Mouse (Mus musculus): ENCODE results near the gene Ing2. TPM values are rescaled to one million over a fixed set of nuclear protein-coding genes. Genes with fewer than 3 reads are reported as not detected.

Gene Ing2
- polyA plus RNA-seq (2014; fragmentation: Nextera tagmentation; extraction: Ambion mirVana), result 6.8 and 10.4 TPM in 2 replicates

DNA sequence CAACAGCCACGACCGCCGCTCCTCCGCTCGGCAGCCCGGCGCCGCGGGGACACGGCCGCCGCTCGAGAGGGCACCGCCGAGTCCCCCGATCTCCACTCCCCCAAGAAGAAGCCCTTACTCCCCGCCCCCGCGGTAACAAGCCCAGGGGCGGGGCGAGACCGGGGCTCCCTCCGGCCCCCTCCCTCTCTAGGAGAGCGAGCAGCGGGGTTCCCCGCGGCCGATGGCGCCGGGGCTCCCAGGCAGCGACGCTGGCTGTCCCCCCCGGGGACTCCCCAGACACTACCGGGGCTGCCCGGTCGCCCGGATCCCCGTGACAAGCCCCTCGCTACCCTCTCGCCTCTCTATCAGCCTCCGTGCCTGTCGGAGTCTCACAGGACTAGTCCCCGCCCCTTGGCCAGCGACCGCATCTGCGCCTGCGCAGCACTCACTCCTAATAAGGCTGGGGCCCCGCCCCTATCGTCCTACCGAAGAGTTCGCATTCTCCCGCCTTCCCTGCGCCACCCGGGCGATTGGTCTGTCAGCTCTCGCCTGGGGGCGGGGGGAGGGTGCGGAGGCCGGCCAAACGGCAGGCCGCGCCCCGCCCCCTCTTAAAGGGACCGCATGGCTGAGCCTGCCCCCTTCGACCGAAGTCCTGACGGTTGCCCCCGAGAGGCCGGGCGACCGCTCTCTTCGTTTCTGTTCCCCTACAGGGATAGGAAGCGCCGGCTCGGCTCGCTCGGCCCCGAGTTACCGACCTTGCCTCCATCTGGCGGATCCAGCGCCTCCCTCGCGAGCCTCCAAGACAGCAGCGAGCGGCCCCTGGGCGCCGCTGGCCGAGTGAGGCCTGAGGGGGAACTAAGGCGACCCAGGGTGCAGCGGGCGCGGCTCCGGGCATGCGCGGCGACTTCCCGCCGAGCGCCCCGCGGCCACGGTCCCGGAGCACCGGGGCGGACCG lies at the start of gene Ing2:
Gene Ing2, minus strand, starts transcription at position 780 of the 934 bp plus-strand sequence.
- Histone ChIP-seq H3K36me3 (ENCODE audit: control insufficient read depth, insufficient read depth, low read length) (no peaks in the 10 kb centered on the region), H3K4me2 (peak within 1 kb of the TSS; percentile 72), H3K9ac (ENCODE audit: low read depth, low read length) (peak within 1 kb of the TSS; percentile 93), H3K27ac (ENCODE audit: low read depth, low read length) (peak within 1 kb of the TSS; percentile 97), H3K9me3 (replicated peaks; ENCODE audit: control insufficient read depth, low read length) (no peaks in the 10 kb centered on the region), H3K4me1 (ENCODE audit: control insufficient read depth, insufficient read depth, low read length) (peaks cover 4% of the 10 kb centered on the region; the same call in 1 of the 2 replicates), H3K4me3 (ENCODE audit: low read depth, low read length) (peak within 1 kb of the TSS; percentile 96), H3K27me3 (ENCODE audit: control insufficient read depth, insufficient read depth, low read length) (no peaks in the 10 kb centered on the region)
- ATAC-seq (replicated peaks; ENCODE audit: insufficient number of reproducible peaks, low FRiP score, low TSS enrichment), result peak; percentile 89
- 1% methylated on average over 100 of the region's 106 CpGs for WGBS (ENCODE audit: insufficient replicate concordance)

DNA sequence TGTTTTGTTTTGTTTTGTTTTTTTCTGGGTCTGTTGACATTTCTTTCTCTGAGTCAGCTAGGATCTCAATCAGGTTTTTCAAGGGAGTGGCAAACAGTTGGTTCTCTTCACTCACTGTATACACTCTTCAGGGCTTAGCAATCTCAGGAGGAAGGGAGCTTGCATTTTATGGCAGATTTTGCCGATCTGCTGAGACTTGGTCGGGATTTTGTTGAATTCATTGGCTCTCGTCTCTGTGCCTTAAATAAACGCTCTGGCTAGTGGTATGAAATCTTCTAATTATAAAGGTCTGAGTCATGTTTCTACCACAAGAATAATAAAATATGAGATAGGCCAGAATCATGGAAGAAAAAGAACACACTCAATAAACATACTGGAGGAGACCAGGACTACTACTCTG lies 46.3 kb upstream of the Ing2 start:
- no peak overlapping the region for H3K9ac ChIP-seq (ENCODE audit: low read depth, low read length)
- no peaks in the 10 kb centered on the region for H3K9me3 ChIP-seq (replicated peaks; ENCODE audit: control insufficient read depth, low read length)
- no peak overlapping the region for H3K27ac ChIP-seq (ENCODE audit: low read depth, low read length)
- no peak for ATAC-seq (replicated peaks; ENCODE audit: insufficient number of reproducible peaks, low FRiP score, low TSS enrichment)
- no peak overlapping the region for H3K4me2 ChIP-seq
- no peaks in the 10 kb centered on the region for H3K27me3 ChIP-seq (ENCODE audit: control insufficient read depth, insufficient read depth, low read length)
- 65% methylated on average over 4 of the region's 4 CpGs for WGBS (ENCODE audit: insufficient replicate concordance)
- H3K36me3 ChIP-seq (ENCODE audit: control insufficient read depth, insufficient read depth, low read length), result no peaks in the 10 kb centered on the region
- H3K4me1 ChIP-seq (ENCODE audit: control insufficient read depth, insufficient read depth, low read length), result no peaks in the 10 kb centered on the region
- H3K4me3 ChIP-seq (ENCODE audit: low read depth, low read length), result no peak overlapping the region

DNA sequence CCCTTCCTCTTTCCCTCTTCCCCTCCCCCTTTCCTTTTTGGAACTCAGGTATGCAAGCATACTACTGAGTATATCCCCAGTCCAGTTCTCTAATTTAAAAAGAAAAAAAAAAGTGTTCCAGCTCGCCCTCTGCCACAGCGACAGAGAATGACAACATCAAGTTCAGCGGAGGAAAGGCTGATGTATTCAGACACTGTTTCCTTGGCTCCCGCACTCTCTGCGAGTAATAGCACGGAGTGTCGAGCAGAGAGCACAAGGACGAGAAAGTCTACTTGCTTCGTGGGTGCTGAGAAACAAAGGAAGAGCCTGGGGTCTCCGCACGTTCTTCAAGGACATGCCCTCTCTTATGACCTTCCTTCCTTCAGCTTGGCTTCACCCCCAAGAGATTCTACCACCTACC lies 43.3 kb upstream of the Ing2 start:
- no peak overlapping the region for H3K4me3 ChIP-seq (ENCODE audit: low read depth, low read length)
- no peaks in the 10 kb centered on the region for H3K27me3 ChIP-seq (ENCODE audit: control insufficient read depth, insufficient read depth, low read length)
- 0 out of 2 replicates have a peak overlapping the region, but pooled peaks have one; percentile 4 for H3K9ac ChIP-seq (ENCODE audit: low read depth, low read length)
- ATAC-seq (replicated peaks; ENCODE audit: insufficient number of reproducible peaks, low FRiP score, low TSS enrichment), result no peak
- no peak overlapping the region for H3K27ac ChIP-seq (ENCODE audit: low read depth, low read length)
- H3K4me2 ChIP-seq, result peak overlapping the region; percentile 25
- 10% methylated on average over 11 of the region's 11 CpGs for whole genome bisulfite sequencing (ENCODE audit: insufficient replicate concordance)
- H3K4me1 ChIP-seq (ENCODE audit: control insufficient read depth, insufficient read depth, low read length), result peaks cover 3% of the 10 kb centered on the region; the same call in 1 of the 2 replicates
- no peaks in the 10 kb centered on the region for H3K36me3 ChIP-seq (ENCODE audit: control insufficient read depth, insufficient read depth, low read length)
- no peaks in the 10 kb centered on the region for H3K9me3 ChIP-seq (replicated peaks; ENCODE audit: control insufficient read depth, low read length)

DNA sequence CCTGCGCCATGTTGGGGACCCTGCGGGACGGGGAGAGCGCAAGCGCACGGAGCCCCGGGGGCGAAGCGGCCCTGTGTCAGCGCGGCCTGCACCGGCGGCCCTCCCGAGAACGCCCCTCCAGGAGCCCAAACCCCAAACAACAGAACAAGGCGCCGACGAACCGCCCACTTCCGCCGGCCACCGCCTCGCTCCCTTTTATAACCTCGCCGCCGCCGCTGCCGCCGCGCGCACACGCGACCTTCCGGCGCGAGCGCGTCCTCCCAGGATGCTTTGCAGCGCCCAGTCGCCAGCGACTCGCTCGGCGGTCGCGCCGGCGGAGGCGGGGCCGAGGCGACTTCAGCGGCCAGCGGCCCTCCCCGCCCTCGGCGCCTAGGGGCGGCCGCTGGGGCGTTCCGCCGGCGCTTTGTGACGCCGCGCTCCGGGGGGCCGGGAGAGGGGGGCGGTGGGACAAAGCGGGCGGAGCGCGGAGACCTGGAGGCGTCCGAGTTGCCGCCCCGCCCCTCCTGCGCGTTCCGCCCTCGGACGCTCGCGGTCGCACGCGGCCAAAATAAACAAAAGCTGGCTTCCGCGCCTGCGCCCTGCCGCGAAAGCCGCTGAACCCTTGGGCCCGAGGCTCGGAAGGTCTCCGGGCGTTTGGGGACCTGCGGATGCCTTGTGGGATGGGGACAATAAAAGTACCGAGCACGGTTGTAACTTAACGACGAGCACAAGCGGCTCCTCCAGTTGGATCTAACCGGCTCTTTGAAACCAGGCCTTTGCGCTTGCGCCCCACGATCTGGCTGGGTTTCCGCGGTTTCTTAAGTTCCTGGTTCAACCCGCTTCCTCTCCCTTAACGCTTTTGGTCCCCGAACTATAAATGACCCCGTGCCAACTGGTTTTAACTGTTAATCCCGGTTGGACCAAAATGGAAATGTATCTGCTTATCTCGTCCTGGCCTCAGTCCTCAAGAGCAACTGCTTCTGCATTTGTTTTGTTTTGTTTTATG lies 38.7 kb upstream of the Ing2 start, which contains the start of gene Cdkn2aip:
Gene Cdkn2aip, minus strand, starts transcription at position 172 of the 985 bp plus-strand sequence.
- WGBS (ENCODE audit: insufficient replicate concordance), result 2% methylated on average over 69 of the region's 114 CpGs
- Histone ChIP-seq H3K9ac (ENCODE audit: low read depth, low read length) (peak within 1 kb of the TSS; percentile 85), H3K9me3 (replicated peaks; ENCODE audit: control insufficient read depth, low read length) (no peaks in the 10 kb centered on the region), H3K4me2 (peak within 1 kb of the TSS; percentile 77), H3K4me3 (ENCODE audit: low read depth, low read length) (peak within 1 kb of the TSS; percentile 85), H3K36me3 (ENCODE audit: control insufficient read depth, insufficient read depth, low read length) (peaks cover 9% of the 10 kb centered on the region; the same call in 1 of the 2 replicates), H3K27ac (ENCODE audit: low read depth, low read length) (peak within 1 kb of the TSS; percentile 95), H3K4me1 (ENCODE audit: control insufficient read depth, insufficient read depth, low read length) (peaks cover 5% of the 10 kb centered on the region; the same call in 1 of the 2 replicates), H3K27me3 (ENCODE audit: control insufficient read depth, insufficient read depth, low read length) (no peaks in the 10 kb centered on the region)
- ATAC-seq (replicated peaks; ENCODE audit: insufficient number of reproducible peaks, low FRiP score, low TSS enrichment), result peak; percentile 97

DNA sequence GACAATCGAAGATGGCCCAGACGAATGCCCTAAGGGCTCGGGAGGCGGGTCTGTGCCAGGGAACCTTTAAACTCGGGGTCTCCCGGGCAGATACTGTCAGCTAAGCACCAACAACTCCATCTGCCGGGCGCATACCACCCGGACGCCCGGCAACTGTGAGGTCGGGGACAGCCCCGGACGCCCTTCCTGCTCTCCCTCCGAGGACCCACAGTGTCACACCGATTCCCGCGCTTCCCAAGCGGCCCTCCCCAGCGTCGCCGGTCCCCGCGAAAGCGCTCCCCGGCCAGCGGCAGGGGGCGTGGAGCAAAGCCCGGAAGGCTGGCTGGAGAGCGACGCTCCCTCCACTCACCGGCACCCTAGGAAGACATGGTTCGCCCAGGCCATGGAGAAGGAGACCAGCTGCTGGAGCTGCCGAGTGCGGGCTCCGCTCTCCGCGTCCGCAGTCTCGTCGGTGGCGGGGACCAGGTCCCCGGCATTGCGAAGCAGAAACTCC lies 37.9 kb upstream of the Ing2 start:
- Histone ChIP-seq H3K27ac (ENCODE audit: low read depth, low read length) (peak overlapping the region; percentile 95), H3K9me3 (replicated peaks; ENCODE audit: control insufficient read depth, low read length) (no peaks in the 10 kb centered on the region), H3K4me3 (ENCODE audit: low read depth, low read length) (peak overlapping the region; percentile 85), H3K36me3 (ENCODE audit: control insufficient read depth, insufficient read depth, low read length) (peaks cover 9% of the 10 kb centered on the region; the same call in 1 of the 2 replicates), H3K9ac (ENCODE audit: low read depth, low read length) (peak overlapping the region; percentile 77), H3K27me3 (ENCODE audit: control insufficient read depth, insufficient read depth, low read length) (no peaks in the 10 kb centered on the region), H3K4me2 (peak overlapping the region; percentile 77), H3K4me1 (ENCODE audit: control insufficient read depth, insufficient read depth, low read length) (peaks cover 5% of the 10 kb centered on the region; the same call in 1 of the 2 replicates)
- ATAC-seq (replicated peaks; ENCODE audit: insufficient number of reproducible peaks, low FRiP score, low TSS enrichment), result peak; percentile 32
- WGBS (ENCODE audit: insufficient replicate concordance), result 0% methylated on average over 34 of the region's 44 CpGs

DNA sequence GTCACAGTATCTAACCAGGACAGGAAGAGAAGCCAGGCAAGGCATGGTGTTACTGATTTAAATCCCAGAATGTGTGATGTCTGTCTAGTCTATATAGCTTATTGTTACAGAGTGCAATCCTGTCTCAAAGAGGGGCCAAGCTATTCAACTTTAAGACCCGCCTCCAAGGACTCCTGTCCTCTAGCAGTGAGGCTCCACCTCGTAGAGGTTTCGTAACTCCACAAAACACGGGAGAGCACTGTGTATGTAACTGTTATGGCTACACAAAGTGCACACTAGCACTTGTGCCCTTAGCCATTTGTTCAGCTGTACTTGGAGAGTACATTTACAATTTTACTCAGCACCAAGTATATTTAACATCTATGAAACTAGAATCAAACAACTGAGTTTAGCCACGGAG lies 32.8 kb upstream of the Ing2 start:
- Histone ChIP-seq H3K4me2 (no peak overlapping the region), H3K27ac (ENCODE audit: low read depth, low read length) (no peak overlapping the region), H3K4me3 (ENCODE audit: low read depth, low read length) (no peak overlapping the region), H3K9ac (ENCODE audit: low read depth, low read length) (no peak overlapping the region), H3K9me3 (replicated peaks; ENCODE audit: control insufficient read depth, low read length) (no peaks in the 10 kb centered on the region), H3K27me3 (ENCODE audit: control insufficient read depth, insufficient read depth, low read length) (no peaks in the 10 kb centered on the region), H3K36me3 (ENCODE audit: control insufficient read depth, insufficient read depth, low read length) (peaks cover 9% of the 10 kb centered on the region; the same call in 1 of the 2 replicates), H3K4me1 (ENCODE audit: control insufficient read depth, insufficient read depth, low read length) (0 out of 2 replicates have a peak, but pooled peaks cover 2% of the 10 kb centered on the region)
- WGBS (ENCODE audit: insufficient replicate concordance), result 88% methylated on average over 5 of the region's 5 CpGs
- ATAC-seq (replicated peaks; ENCODE audit: insufficient number of reproducible peaks, low FRiP score, low TSS enrichment), result no peak

DNA sequence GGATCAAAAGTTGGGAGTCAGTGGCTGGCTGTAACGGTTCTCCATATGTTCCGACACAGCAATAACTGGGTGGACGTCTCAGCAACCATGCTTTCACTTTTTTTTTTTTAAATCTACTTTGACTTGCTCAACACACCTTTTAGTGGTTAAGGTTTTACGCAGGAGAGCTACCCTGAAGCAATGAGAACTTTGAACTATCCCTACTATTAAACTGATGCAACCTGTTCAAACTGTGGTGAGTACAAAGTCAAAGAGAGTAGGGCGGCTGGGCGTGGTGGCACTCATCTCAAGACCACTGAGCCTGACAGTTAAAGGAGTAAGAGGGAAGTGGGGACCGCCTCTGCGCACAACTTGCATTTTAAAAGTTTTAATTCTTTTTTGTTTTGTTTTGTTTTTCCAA lies 31.4 kb upstream of the Ing2 start:
- no peaks in the 10 kb centered on the region for H3K9me3 ChIP-seq (replicated peaks; ENCODE audit: control insufficient read depth, low read length)
- no peaks in the 10 kb centered on the region for H3K4me1 ChIP-seq (ENCODE audit: control insufficient read depth, insufficient read depth, low read length)
- no peak overlapping the region for H3K9ac ChIP-seq (ENCODE audit: low read depth, low read length)
- 94% methylated on average over 8 of the region's 8 CpGs for WGBS (ENCODE audit: insufficient replicate concordance)
- H3K4me2 ChIP-seq, result no peak overlapping the region
- no peaks in the 10 kb centered on the region for H3K27me3 ChIP-seq (ENCODE audit: control insufficient read depth, insufficient read depth, low read length)
- ATAC-seq (replicated peaks; ENCODE audit: insufficient number of reproducible peaks, low FRiP score, low TSS enrichment), result no peak
- no peak overlapping the region for H3K27ac ChIP-seq (ENCODE audit: low read depth, low read length)
- peaks cover 6% of the 10 kb centered on the region; the same call in 1 of the 2 replicates for H3K36me3 ChIP-seq (ENCODE audit: control insufficient read depth, insufficient read depth, low read length)
- no peak overlapping the region for H3K4me3 ChIP-seq (ENCODE audit: low read depth, low read length)

DNA sequence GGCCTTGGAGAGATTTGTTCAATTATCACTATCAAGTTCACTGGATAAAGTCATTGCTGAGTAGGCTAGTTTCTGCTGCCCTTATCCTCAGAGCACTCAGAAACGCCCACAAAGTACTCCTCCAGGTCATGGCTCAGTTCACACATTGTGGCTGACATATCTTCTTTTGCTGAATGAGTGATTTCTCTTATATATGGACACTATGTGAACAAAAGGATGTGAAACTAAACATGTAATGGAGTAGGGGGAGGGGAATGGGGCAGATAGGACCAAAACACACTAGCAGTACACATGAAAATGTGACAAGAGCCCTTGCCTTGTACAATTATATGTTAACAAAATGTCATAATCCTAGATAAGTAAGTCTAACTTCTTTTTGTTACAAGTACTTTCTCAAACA lies 27.0 kb upstream of the Ing2 start:
- no peak for ATAC-seq (replicated peaks; ENCODE audit: insufficient number of reproducible peaks, low FRiP score, low TSS enrichment)
- no peak overlapping the region for H3K4me2 ChIP-seq
- no peak overlapping the region for H3K9ac ChIP-seq (ENCODE audit: low read depth, low read length)
- WGBS (ENCODE audit: insufficient replicate concordance), result 41% methylated on average over 1 of the region's 1 CpGs
- no peaks in the 10 kb centered on the region for H3K27me3 ChIP-seq (ENCODE audit: control insufficient read depth, insufficient read depth, low read length)
- H3K4me3 ChIP-seq (ENCODE audit: low read depth, low read length), result no peak overlapping the region
- no peak overlapping the region for H3K27ac ChIP-seq (ENCODE audit: low read depth, low read length)
- H3K9me3 ChIP-seq (replicated peaks; ENCODE audit: control insufficient read depth, low read length), result no peaks in the 10 kb centered on the region
- no peaks in the 10 kb centered on the region for H3K4me1 ChIP-seq (ENCODE audit: control insufficient read depth, insufficient read depth, low read length)
- H3K36me3 ChIP-seq (ENCODE audit: control insufficient read depth, insufficient read depth, low read length), result no peaks in the 10 kb centered on the region
